Mouse (Mus musculus): ENCODE results near the gene Cdkn1a. TPM values are rescaled to one million over a fixed set of nuclear protein-coding genes. Genes with fewer than 3 reads are reported as not detected.

The Cdkn1a gene
- polyA plus RNA-seq, 1 experiment from 2014 or later, result 74.9 TPM

GRCm38 (mm10) chr17:29045741-29046530, 44.8 kb upstream of the Cdkn1a start:
- ATAC-seq, result peak; percentile 48
- WGBS, result 38% methylated on average over 12 of the region's 12 CpGs
- Histone ChIP-seq H3K4me3 (ENCODE audit: low read depth, low read length) (no peak overlapping the region), H3K27ac (ENCODE audit: low read depth, low read length) (peak overlapping the region; percentile 57; the same call in 1 of the 2 replicates), H3K4me1 (replicated peaks; ENCODE audit: control insufficient read depth, insufficient read depth, low read length) (no peaks in the 10 kb centered on the region), H3K36me3 (ENCODE audit: control insufficient read depth, insufficient read depth) (peaks cover 46% of the 10 kb centered on the region), H3K4me2 (replicated peaks; ENCODE audit: low read depth) (no peak overlapping the region), H3K9me3 (ENCODE audit: control insufficient read depth) (no peaks in the 10 kb centered on the region), H3K27me3 (replicated peaks; ENCODE audit: control insufficient read depth, insufficient read depth, low read length) (no peaks in the 10 kb centered on the region), H3K9ac (ENCODE audit: low read depth, low read length) (no peak overlapping the region)
- no peak for TF ChIP-seq CTCF (IDR thresholded peaks at IDR 0.05; ENCODE audit: low read depth)

- no peak for ATAC-seq
- WGBS, result 72% methylated on average over 3 of the region's 3 CpGs
- no peaks in the 10 kb centered on the region for H3K9me3 ChIP-seq (ENCODE audit: control insufficient read depth)
- H3K4me3 ChIP-seq (ENCODE audit: low read depth, low read length), result no peak overlapping the region
- no peak overlapping the region for H3K9ac ChIP-seq (ENCODE audit: low read depth, low read length)
- peaks cover 45% of the 10 kb centered on the region for H3K36me3 ChIP-seq (ENCODE audit: control insufficient read depth, insufficient read depth)
- H3K27ac ChIP-seq (ENCODE audit: low read depth, low read length), result no peak overlapping the region
- H3K4me1 ChIP-seq (replicated peaks; ENCODE audit: control insufficient read depth, insufficient read depth, low read length), result no peaks in the 10 kb centered on the region
- peak; percentile 16; the same call in 1 of the 2 replicates for TF ChIP-seq CTCF (IDR thresholded peaks at IDR 0.05; ENCODE audit: low read depth)
- no peak overlapping the region for H3K4me2 ChIP-seq (replicated peaks; ENCODE audit: low read depth)
- H3K27me3 ChIP-seq (replicated peaks; ENCODE audit: control insufficient read depth, insufficient read depth, low read length), result no peaks in the 10 kb centered on the region
These were observed 43.9 kb upstream of the Cdkn1a start for GRCm38 (mm10) chr17:29046863-29047262.

DNA sequence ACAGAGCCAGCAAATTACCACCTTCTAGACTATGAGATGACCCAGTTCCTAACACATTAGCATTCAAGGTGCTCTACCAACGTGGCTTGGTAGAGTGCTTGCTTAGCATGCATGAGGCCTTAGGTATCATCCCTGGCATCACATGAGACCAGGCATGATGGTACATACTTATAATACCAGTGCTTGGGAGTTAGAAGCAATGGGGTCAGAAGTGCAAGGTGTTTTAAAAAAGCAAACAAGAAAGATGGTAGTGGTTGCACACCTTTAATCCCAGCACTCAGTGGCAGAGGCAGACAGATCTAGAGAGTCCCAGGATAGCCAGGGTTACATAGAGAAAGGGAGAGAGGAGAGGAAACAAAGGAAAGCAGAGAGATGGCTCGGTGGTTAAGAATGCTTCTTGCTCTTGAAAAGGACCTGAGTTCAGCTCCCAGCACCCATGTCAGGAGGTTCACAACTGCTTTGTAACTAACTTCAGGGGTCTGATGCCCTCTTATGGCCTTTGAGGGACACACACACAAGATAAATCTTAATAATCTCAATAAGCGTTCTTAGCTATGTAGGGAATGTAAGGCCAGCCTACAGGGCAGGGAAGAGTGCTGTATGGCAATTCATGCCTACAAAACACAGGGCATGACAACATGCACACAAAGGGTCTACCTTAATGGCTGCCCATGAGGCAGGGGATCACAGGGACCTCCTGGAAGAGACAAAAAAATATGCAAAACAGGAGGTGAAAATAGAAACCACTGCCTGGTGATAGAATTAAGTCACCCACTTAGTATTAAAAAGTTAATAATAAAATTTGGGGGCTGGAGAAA, 42.9 kb upstream of the Cdkn1a start:
- Histone ChIP-seq H3K36me3 (ENCODE audit: control insufficient read depth, insufficient read depth) (peaks cover 36% of the 10 kb centered on the region), H3K27me3 (replicated peaks; ENCODE audit: control insufficient read depth, insufficient read depth, low read length) (no peaks in the 10 kb centered on the region), H3K9ac (ENCODE audit: low read depth, low read length) (no peak overlapping the region), H3K4me2 (replicated peaks; ENCODE audit: low read depth) (no peak overlapping the region), H3K4me1 (replicated peaks; ENCODE audit: control insufficient read depth, insufficient read depth, low read length) (no peaks in the 10 kb centered on the region), H3K9me3 (ENCODE audit: control insufficient read depth) (no peaks in the 10 kb centered on the region), H3K4me3 (ENCODE audit: low read depth, low read length) (no peak overlapping the region), H3K27ac (ENCODE audit: low read depth, low read length) (no peak overlapping the region)
- no peak for ATAC-seq
- no peak; the same call in 1 of the 2 replicates for TF ChIP-seq CTCF (IDR thresholded peaks at IDR 0.05; ENCODE audit: low read depth)
- 73% methylated on average over 3 of the region's 3 CpGs for WGBS

DNA sequence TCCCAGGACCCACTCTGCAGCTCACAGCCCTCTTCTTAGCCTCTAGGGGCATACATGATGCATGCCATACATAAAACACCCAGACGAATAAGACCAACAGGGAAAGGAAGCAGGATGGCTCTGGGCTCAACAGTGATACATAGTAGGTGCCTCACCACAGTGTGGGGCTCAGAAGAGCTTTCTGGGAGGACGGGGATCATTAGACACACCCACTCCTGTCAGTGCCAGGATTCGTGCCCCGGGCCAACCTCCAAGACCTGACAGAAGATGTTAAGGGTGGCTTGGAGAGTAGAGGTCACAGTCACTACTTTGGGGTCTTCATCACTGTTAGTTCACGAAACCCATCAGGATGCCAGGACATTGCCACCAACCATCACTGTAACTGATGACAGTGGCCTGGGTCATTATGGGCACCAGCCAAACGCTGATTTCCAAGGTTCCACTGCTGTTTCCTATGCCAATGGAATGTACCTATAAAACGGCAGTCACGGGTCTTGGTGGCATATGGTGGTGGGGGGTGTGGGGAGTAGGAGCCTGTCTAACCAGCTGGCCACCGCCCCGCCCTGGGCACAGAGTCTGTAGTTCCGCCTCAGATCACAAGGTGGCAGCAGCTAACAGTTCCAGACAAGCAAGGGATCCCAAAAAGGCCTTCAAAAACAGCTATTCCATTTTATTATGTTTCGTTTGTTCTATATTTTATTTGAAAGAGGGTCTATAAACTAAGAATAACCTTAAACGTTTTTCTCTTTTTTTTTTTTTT, 41.8 kb upstream of the Cdkn1a start:
- H3K4me1 ChIP-seq (replicated peaks; ENCODE audit: control insufficient read depth, insufficient read depth, low read length), result 0 out of 2 replicates have a peak, but pooled peaks cover 4% of the 10 kb centered on the region
- H3K9ac ChIP-seq (ENCODE audit: low read depth, low read length), result no peak overlapping the region
- H3K4me2 ChIP-seq (replicated peaks; ENCODE audit: low read depth), result no peak overlapping the region
- no peak overlapping the region for H3K4me3 ChIP-seq (ENCODE audit: low read depth, low read length)
- H3K36me3 ChIP-seq (ENCODE audit: control insufficient read depth, insufficient read depth), result peaks cover 27% of the 10 kb centered on the region
- ATAC-seq, result no peak
- no peaks in the 10 kb centered on the region for H3K9me3 ChIP-seq (ENCODE audit: control insufficient read depth)
- 13% methylated on average over 13 of the region's 13 CpGs for WGBS
- peak; percentile 87 for TF ChIP-seq CTCF (IDR thresholded peaks at IDR 0.05; ENCODE audit: low read depth)
- no peak overlapping the region for H3K27ac ChIP-seq (ENCODE audit: low read depth, low read length)
- H3K27me3 ChIP-seq (replicated peaks; ENCODE audit: control insufficient read depth, insufficient read depth, low read length), result no peaks in the 10 kb centered on the region

GRCm38 (mm10) chr17:29049508-29049889, 41.3 kb upstream of the Cdkn1a start:
- peak overlapping the region; percentile 50; the same call in 1 of the 2 replicates for H3K27ac ChIP-seq (ENCODE audit: low read depth, low read length)
- no peak overlapping the region for H3K9ac ChIP-seq (ENCODE audit: low read depth, low read length)
- no peak for TF ChIP-seq CTCF (IDR thresholded peaks at IDR 0.05; ENCODE audit: low read depth)
- 0 out of 2 replicates have a peak, but pooled peaks cover 5% of the 10 kb centered on the region for H3K4me1 ChIP-seq (replicated peaks; ENCODE audit: control insufficient read depth, insufficient read depth, low read length)
- WGBS, result 29% methylated on average over 5 of the region's 5 CpGs
- peaks cover 21% of the 10 kb centered on the region for H3K36me3 ChIP-seq (ENCODE audit: control insufficient read depth, insufficient read depth)
- H3K4me3 ChIP-seq (ENCODE audit: low read depth, low read length), result no peak overlapping the region
- ATAC-seq, result no peak
- H3K4me2 ChIP-seq (replicated peaks; ENCODE audit: low read depth), result peak overlapping the region; percentile 56; the same call in 1 of the 2 replicates
- no peaks in the 10 kb centered on the region for H3K9me3 ChIP-seq (ENCODE audit: control insufficient read depth)
- H3K27me3 ChIP-seq (replicated peaks; ENCODE audit: control insufficient read depth, insufficient read depth, low read length), result no peaks in the 10 kb centered on the region

All from intestine, postnatal 0 days (tissue).